Mouse (Mus musculus): ENCODE measurements at regions not wholly inside any gene's neighbourhood (a gene's known extent, or its start where the extent isn't known, plus 50 kb on each side); places are given as distances from the start of the nearest gene placed in this dataset.
A peak's percentile ranks its signal among the peaks of the same experiment; 100 is the strongest.

GRCm38 (mm10) chr8:64399554-64399953 is 193.5 kb upstream of the Tll1 start:
- H3K27me3 ChIP-seq = no peaks in the 10 kb centered on the region

DNA sequence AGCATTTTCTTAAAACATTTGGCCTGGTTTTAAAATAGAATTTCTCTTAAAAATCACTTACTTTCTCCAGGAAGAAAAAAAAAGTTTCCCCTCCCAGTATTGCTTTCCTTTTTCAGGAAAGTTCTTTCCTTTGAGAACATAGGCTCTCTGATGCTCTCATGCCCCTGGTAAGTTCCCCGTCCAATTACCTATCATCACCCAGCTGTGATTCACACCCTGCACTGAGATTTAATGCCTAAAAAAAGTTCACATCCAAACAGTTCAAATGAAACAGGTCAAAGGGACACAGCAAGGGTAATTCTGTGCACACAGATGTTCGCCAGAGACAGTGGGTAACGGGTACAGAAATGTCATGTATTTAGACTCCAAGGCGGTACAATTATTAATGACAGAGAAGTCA is 191.8 kb upstream of the Tll1 start:
- Histone ChIP-seq H3K36me3 (no peaks in the 10 kb centered on the region), H3K27me3 (no peaks in the 10 kb centered on the region), H3K4me1 (replicated peaks) (no peaks in the 10 kb centered on the region), H3K4me3 (no peak overlapping the region), H3K27ac (replicated peaks) (no peak overlapping the region), H3K4me2 (no peak overlapping the region), H3K9me3 (no peaks in the 10 kb centered on the region), H3K9ac (no peak overlapping the region)
- WGBS = 74% methylated on average over 4 of the region's 4 CpGs
- ATAC-seq (ENCODE audit: low read depth) = no peak

More at GRCm38 (mm10) chr8:64399554-64399953, 193.5 kb upstream of the Tll1 start:
- Histone ChIP-seq H3K4me1 (replicated peaks) (no peaks in the 10 kb centered on the region), H3K4me3 (no peak overlapping the region), H3K27ac (replicated peaks) (no peak overlapping the region), H3K9me3 (no peaks in the 10 kb centered on the region), H3K36me3 (no peaks in the 10 kb centered on the region), H3K4me2 (no peak overlapping the region), H3K9ac (no peak overlapping the region)
- no peak for ATAC-seq (ENCODE audit: low read depth)
- 55% methylated on average over 3 of the region's 3 CpGs for WGBS

GRCm38 (mm10) chr8:64395816-64396215 is 189.7 kb upstream of the Tll1 start:
- no peak overlapping the region for H3K4me3 ChIP-seq
- no peaks in the 10 kb centered on the region for H3K9me3 ChIP-seq
- WGBS = 86% methylated on average over 5 of the region's 5 CpGs
- no peak for ATAC-seq (ENCODE audit: low read depth)
- no peak overlapping the region for H3K9ac ChIP-seq
- H3K27ac ChIP-seq (replicated peaks) = no peak overlapping the region
- H3K36me3 ChIP-seq = no peaks in the 10 kb centered on the region
- H3K4me2 ChIP-seq = no peak overlapping the region
- H3K27me3 ChIP-seq = no peaks in the 10 kb centered on the region
- no peaks in the 10 kb centered on the region for H3K4me1 ChIP-seq (replicated peaks)

GRCm38 (mm10) chr8:64389488-64389887 is 183.4 kb upstream of the Tll1 start:
- ATAC-seq (ENCODE audit: low read depth) = no peak
- Histone ChIP-seq H3K4me3 (no peak overlapping the region), H3K4me1 (replicated peaks) (no peaks in the 10 kb centered on the region; the same call in 1 of the 2 replicates), H3K9me3 (no peaks in the 10 kb centered on the region), H3K27me3 (no peaks in the 10 kb centered on the region), H3K36me3 (no peaks in the 10 kb centered on the region), H3K27ac (replicated peaks) (peak overlapping the region; percentile 33; the same call in 1 of the 2 replicates), H3K4me2 (no peak overlapping the region), H3K9ac (no peak overlapping the region)
- 50% methylated on average over 5 of the region's 5 CpGs for WGBS

DNA sequence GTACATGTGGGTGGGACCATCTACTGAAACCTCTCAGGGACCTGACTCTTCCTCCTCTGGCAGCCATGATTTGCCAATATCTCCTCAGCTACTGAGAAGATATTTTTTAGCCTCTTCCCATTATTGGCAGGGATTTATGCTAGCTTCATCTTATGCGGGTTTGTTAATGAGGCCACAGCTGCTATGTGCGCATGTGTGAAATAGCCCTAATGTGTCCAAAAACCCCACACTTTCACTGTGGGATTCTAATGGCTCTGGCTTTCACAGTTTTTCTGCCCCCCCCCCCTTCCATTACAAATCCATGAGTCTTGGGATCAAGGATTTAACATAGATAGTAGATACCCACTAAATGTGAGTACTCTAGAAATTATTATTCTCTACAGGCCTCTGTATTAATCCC is 182.2 kb upstream of the Tll1 start:
- WGBS = 54% methylated on average over 2 of the region's 2 CpGs
- Histone ChIP-seq H3K9ac (no peak overlapping the region), H3K27me3 (no peaks in the 10 kb centered on the region), H3K4me3 (no peak overlapping the region), H3K4me1 (replicated peaks) (no peaks in the 10 kb centered on the region; the same call in 1 of the 2 replicates), H3K36me3 (no peaks in the 10 kb centered on the region), H3K9me3 (no peaks in the 10 kb centered on the region), H3K27ac (replicated peaks) (no peak overlapping the region), H3K4me2 (no peak overlapping the region)
- ATAC-seq (ENCODE audit: low read depth) = no peak

DNA sequence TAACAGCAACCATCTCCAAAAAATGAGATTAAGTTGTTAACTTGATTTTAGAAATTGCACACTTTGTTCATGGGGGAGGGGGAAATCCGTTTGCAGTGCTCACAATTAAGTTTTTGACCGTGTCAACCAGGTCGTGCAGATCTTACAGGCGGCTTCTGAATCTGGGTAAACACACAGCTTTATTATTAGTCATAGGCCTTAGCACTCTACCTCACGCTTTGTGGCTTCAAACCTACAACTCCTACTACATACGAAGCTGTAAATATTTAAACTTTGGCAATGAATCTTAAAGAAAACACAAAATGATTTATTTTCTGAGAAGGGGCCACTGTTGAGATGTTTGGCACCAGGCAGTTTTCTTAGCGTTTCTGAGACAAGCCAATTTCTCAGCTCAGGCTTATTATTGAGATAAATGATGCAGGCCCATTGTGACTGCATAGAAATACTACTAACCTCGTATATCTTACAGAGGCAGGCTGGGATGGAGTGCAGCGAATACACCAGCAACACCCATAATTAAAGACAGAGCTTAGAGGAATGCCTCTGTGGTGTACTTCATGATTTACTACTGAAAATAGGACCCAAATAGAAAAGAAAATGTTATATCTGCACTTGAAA is 173.8 kb upstream of the Tll1 start:
- H3K9me3 ChIP-seq = no peaks in the 10 kb centered on the region
- no peak for ATAC-seq (ENCODE audit: low read depth)
- H3K27ac ChIP-seq (replicated peaks) = no peak overlapping the region
- H3K9ac ChIP-seq = no peak overlapping the region
- H3K4me3 ChIP-seq = no peak overlapping the region
- 73% methylated on average over 9 of the region's 9 CpGs for WGBS
- no peaks in the 10 kb centered on the region for H3K4me1 ChIP-seq (replicated peaks)
- H3K27me3 ChIP-seq = no peaks in the 10 kb centered on the region
- H3K4me2 ChIP-seq = no peak overlapping the region
- H3K36me3 ChIP-seq = no peaks in the 10 kb centered on the region

DNA sequence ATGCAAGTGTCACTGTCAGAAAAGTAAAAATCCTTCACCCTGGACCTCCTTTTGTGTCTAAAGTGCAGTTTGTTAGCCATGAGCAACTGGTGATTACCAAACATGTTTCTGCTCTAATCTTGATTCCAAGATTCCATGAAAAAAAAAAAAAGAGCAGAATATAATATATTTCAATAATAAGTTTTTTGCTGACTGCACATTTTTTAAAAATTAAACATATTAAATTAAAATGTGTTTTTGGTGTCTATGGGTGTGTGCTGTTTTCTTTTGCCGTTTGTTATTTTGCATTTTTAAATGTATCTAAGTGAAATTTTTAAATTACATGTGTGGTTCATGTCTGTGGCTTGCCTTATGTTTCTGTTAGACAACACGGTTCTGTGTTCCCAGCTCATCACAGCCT is 171.8 kb upstream of the Tll1 start:
- WGBS = 71% methylated on average over 2 of the region's 2 CpGs
- no peak overlapping the region for H3K4me3 ChIP-seq
- H3K4me1 ChIP-seq (replicated peaks) = no peaks in the 10 kb centered on the region
- H3K9ac ChIP-seq = no peak overlapping the region
- no peak for ATAC-seq (ENCODE audit: low read depth)
- H3K9me3 ChIP-seq = no peaks in the 10 kb centered on the region
- no peak overlapping the region for H3K27ac ChIP-seq (replicated peaks)
- no peaks in the 10 kb centered on the region for H3K36me3 ChIP-seq
- no peak overlapping the region for H3K4me2 ChIP-seq
- H3K27me3 ChIP-seq = no peaks in the 10 kb centered on the region

DNA sequence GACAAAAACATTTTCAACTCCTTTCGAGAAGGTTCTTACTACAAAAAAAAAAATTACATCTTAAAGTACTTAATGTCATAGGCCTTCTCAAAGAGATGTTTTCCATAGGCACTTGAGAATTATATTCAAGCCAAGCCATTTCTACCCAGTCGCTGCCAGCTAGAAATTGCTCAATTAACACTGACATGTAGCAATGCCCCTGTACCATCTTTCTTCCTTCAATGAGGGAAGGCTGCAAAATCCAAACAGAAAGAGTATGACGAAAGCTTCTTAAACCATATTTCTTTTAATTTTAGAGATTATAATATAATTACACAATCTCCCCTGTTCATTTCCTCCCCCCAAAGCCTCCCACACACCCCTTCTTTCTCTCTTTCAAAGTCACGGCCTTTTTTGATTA is 169.4 kb upstream of the Tll1 start:
- Histone ChIP-seq H3K27me3 (no peaks in the 10 kb centered on the region), H3K27ac (replicated peaks) (no peak overlapping the region), H3K4me3 (no peak overlapping the region), H3K9me3 (no peaks in the 10 kb centered on the region), H3K4me1 (replicated peaks) (no peaks in the 10 kb centered on the region), H3K4me2 (no peak overlapping the region), H3K9ac (no peak overlapping the region), H3K36me3 (no peaks in the 10 kb centered on the region)
- WGBS = 89% methylated on average over 4 of the region's 4 CpGs
- ATAC-seq (ENCODE audit: low read depth) = no peak

DNA sequence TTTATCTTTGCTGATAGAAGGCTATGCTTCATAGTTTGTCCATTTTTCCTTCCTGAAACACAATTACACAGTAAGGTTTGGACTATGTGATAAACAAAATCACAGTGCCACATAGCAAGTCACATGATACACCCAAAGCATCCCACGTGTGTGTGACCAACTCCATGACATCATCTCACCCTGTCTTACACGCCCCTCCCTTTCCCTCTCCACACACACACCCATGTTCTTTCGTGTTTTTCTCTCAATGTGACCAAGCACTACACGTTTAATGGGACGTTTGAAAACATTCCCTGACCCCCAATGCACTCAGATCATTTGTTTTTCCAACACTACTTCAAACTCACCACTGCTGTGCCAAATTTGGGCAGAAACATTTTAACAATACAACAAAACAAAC is 168.9 kb upstream of the Tll1 start:
- Histone ChIP-seq H3K36me3 (no peaks in the 10 kb centered on the region), H3K9ac (no peak overlapping the region), H3K27me3 (no peaks in the 10 kb centered on the region), H3K27ac (replicated peaks) (no peak overlapping the region), H3K4me2 (no peak overlapping the region), H3K9me3 (no peaks in the 10 kb centered on the region), H3K4me1 (replicated peaks) (no peaks in the 10 kb centered on the region), H3K4me3 (no peak overlapping the region)
- 68% methylated on average over 5 of the region's 5 CpGs for WGBS
- no peak for ATAC-seq (ENCODE audit: low read depth)

DNA sequence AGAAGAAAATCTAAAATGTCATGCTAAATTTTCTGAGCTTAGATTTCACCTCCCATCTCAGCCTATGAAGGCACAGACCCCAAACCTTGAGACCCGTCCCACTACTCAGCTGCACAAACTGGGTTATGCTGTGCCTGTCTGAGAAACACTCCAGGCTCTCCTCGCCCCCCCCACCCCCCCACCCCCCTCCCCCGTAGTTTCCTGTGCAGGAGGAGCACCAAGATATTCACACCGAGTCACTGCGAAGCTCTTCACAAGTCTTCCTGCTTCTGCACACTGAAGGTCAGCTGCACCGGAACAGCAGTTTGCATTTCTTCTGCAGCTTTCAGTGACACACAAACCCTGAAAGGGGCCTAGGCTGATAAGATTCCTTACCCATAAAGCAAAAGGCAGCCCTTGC is 163.9 kb upstream of the Tll1 start:
- no peak overlapping the region for H3K4me3 ChIP-seq
- no peaks in the 10 kb centered on the region for H3K4me1 ChIP-seq (replicated peaks)
- 56% methylated on average over 6 of the region's 6 CpGs for WGBS
- no peak overlapping the region for H3K4me2 ChIP-seq
- no peaks in the 10 kb centered on the region for H3K9me3 ChIP-seq
- no peak overlapping the region for H3K9ac ChIP-seq
- H3K36me3 ChIP-seq = no peaks in the 10 kb centered on the region
- H3K27me3 ChIP-seq = no peaks in the 10 kb centered on the region
- ATAC-seq (ENCODE audit: low read depth) = no peak
- H3K27ac ChIP-seq (replicated peaks) = no peak overlapping the region

GRCm38 (mm10) chr8:64367906-64368305 is 161.8 kb upstream of the Tll1 start:
- Histone ChIP-seq H3K4me1 (replicated peaks) (no peaks in the 10 kb centered on the region), H3K27ac (replicated peaks) (no peak overlapping the region), H3K4me3 (no peak overlapping the region), H3K36me3 (no peaks in the 10 kb centered on the region), H3K4me2 (no peak overlapping the region), H3K27me3 (no peaks in the 10 kb centered on the region), H3K9ac (no peak overlapping the region), H3K9me3 (no peaks in the 10 kb centered on the region)
- ATAC-seq (ENCODE audit: low read depth) = no peak
- WGBS = 93% methylated on average over 4 of the region's 4 CpGs

DNA sequence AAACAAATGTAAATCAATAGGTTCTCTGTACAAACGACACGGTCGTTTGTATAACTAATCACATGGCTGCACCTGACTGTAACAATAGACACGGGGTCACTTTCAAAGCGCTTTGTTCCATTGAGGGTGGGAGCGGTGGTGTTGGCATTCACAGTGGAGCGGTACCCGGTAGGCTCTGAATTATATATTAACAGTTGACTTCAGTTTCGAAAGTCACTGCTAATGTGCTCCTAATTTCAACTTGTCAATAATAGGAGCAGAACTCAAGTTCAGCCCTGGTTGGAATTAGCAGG is 160.8 kb upstream of the Tll1 start:
- ATAC-seq (ENCODE audit: low read depth) = no peak
- no peak overlapping the region for H3K27ac ChIP-seq (replicated peaks)
- no peaks in the 10 kb centered on the region for H3K9me3 ChIP-seq
- no peak overlapping the region for H3K4me3 ChIP-seq
- no peaks in the 10 kb centered on the region for H3K4me1 ChIP-seq (replicated peaks)
- H3K36me3 ChIP-seq = no peaks in the 10 kb centered on the region
- no peak overlapping the region for H3K4me2 ChIP-seq
- H3K27me3 ChIP-seq = no peaks in the 10 kb centered on the region
- WGBS = 33% methylated on average over 9 of the region's 9 CpGs
- H3K9ac ChIP-seq = no peak overlapping the region

GRCm38 (mm10) chr8:64366226-64366973 is 160.3 kb upstream of the Tll1 start:
- no peak for ATAC-seq (ENCODE audit: low read depth)
- 67% methylated on average over 11 of the region's 11 CpGs for WGBS
- no peak overlapping the region for H3K9ac ChIP-seq
- no peak overlapping the region for H3K27ac ChIP-seq (replicated peaks)
- H3K27me3 ChIP-seq = no peaks in the 10 kb centered on the region
- H3K4me1 ChIP-seq (replicated peaks) = no peaks in the 10 kb centered on the region
- H3K4me2 ChIP-seq = no peak overlapping the region
- no peaks in the 10 kb centered on the region for H3K9me3 ChIP-seq
- H3K36me3 ChIP-seq = no peaks in the 10 kb centered on the region
- H3K4me3 ChIP-seq = no peak overlapping the region
